Mouse (Mus musculus): ENCODE results near the gene Otof. TPM values are rescaled to one million over a fixed set of nuclear protein-coding genes. Genes with fewer than 3 reads are reported as not detected.

Gene Otof
- total and polyA plus RNA-seq, 3 experiments = 0.04 to 0.07 TPM; not detected in 1

GRCm38 (mm10) chr5:30358436-30359099, 103.2 kb downstream of the Otof start:
- in situ Hi-C loops (cut with MboI; ENCODE audit: low pct_ligation_motif_present, low pct_unique_long_range_greater_than_20kb, low sequenced_read_pairs) = no loop called here
- Histone ChIP-seq H3K79me2 (replicated peaks; ENCODE audit: control insufficient read depth, extremely low read depth, insufficient read depth, poor library complexity, severe bottlenecking) (no peaks in the 10 kb centered on the region), H3K36me3 (replicated peaks in 1 of 2; ENCODE audit: control insufficient read depth in 1 of 2, insufficient read depth in 1 of 2, low read length in 1 of 2) (no peaks in the 10 kb centered on the region), H3K4me2 (ENCODE audit: insufficient read depth, low read depth, poor library complexity, severe bottlenecking) (no peak overlapping the region), H3K4me3 (replicated peaks in 1 of 3; ENCODE audit: low read depth in 2 of 3, low read length in 2 of 3, poor library complexity in 1 of 3) (no peak overlapping the region), H3K27ac (ENCODE audit: insufficient read depth, low read depth) (no peak overlapping the region), H3K9me3 (replicated peaks; ENCODE audit: low read length) (no peaks in the 10 kb centered on the region), H3K4me1 (ENCODE audit: control insufficient read depth in 1 of 2, insufficient read depth in 2 of 2) (peaks cover 0 to 6% of the 10 kb centered on the region in 2 experiments; a peak in 2 of 4 replicates), H3K9ac (ENCODE audit: insufficient read depth, low read depth) (no peak overlapping the region), H3K27me3 (replicated peaks) (peaks cover 4% of the 10 kb centered on the region)
- no peak for DNase-seq (ENCODE audit: extremely low read depth)
- TF ChIP-seq RCOR1 (conservative IDR thresholded peaks at IDR 0.05; ENCODE audit: low read depth, low read length) = no peak
- no peak for TF ChIP-seq RAD21 (IDR thresholded peaks at IDR 0.05; ENCODE audit: low read depth, low read length)
- TF ChIP-seq ZNF384 (IDR thresholded peaks at IDR 0.05; ENCODE audit: low read depth, low read length) = no peak
- TF ChIP-seq EP300 (IDR thresholded peaks at IDR 0.05; ENCODE audit: low read length) = no peak
- TF ChIP-seq MAZ (IDR thresholded peaks at IDR 0.05; ENCODE audit: low read depth, low read length) = no peak
- TF ChIP-seq MXI1 (IDR thresholded peaks at IDR 0.05; ENCODE audit: low read depth, low read length) = no peak
- TF ChIP-seq MYC (IDR thresholded peaks at IDR 0.05; ENCODE audit: low read depth, low read length) = no peak
- TF ChIP-seq ELF1 (IDR thresholded peaks at IDR 0.05; ENCODE audit: low read depth, low read length) = no peak
- no peak for TF ChIP-seq MAX (IDR thresholded peaks at IDR 0.05; ENCODE audit: low read length)
- TF ChIP-seq JUND (conservative IDR thresholded peaks at IDR 0.05; ENCODE audit: low read depth, low read length) = no peak
- TF ChIP-seq SMC3 (IDR thresholded peaks at IDR 0.05; ENCODE audit: low read depth, low read length) = no peak
- no peak for TF ChIP-seq ZC3H11A (IDR thresholded peaks at IDR 0.05; ENCODE audit: low read depth, low read length)
- no peak for TF ChIP-seq MEF2A (IDR thresholded peaks at IDR 0.05; ENCODE audit: borderline replicate concordance, low read depth, low read length)
- no peak for TF ChIP-seq PAX5 (IDR thresholded peaks at IDR 0.05; ENCODE audit: low read length)
- TF ChIP-seq ZMIZ1 (IDR thresholded peaks at IDR 0.05; ENCODE audit: low read depth, low read length) = no peak
- TF ChIP-seq ETS1 (conservative IDR thresholded peaks at IDR 0.05; ENCODE audit: low read depth, low read length) = no peak
- no peak for TF ChIP-seq CHD1 (IDR thresholded peaks at IDR 0.05; ENCODE audit: low read depth, low read length)
- no peak for TF ChIP-seq IRF4 (IDR thresholded peaks at IDR 0.05; ENCODE audit: low read depth, low read length)
- TF ChIP-seq E2F4 (IDR thresholded peaks at IDR 0.05; ENCODE audit: insufficient replicate concordance, low read depth, low read length) = no peak
- TF ChIP-seq BHLHE40 (IDR thresholded peaks at IDR 0.05; ENCODE audit: low read depth, low read length) = no peak
- dilution Hi-C loops (cut with MboI; ENCODE audit: extremely low pct_ligation_motif_present, extremely low pct_unique_long_range_greater_than_20kb, low sequenced_read_pairs) = no loop called here

GRCm38 (mm10) chr5:30356647-30357046, 105.1 kb downstream of the Otof start:
- Histone ChIP-seq H3K36me3 (replicated peaks in 1 of 2; ENCODE audit: control insufficient read depth in 1 of 2, insufficient read depth in 1 of 2, low read length in 1 of 2) (no peaks in the 10 kb centered on the region), H3K27ac (ENCODE audit: insufficient read depth, low read depth) (no peak overlapping the region), H3K4me2 (ENCODE audit: insufficient read depth, low read depth, poor library complexity, severe bottlenecking) (no peak overlapping the region), H3K4me3 (replicated peaks in 1 of 3; ENCODE audit: low read depth in 2 of 3, low read length in 2 of 3, poor library complexity in 1 of 3) (no peak overlapping the region), H3K4me1 (ENCODE audit: control insufficient read depth in 1 of 2, insufficient read depth in 2 of 2) (peaks cover 0 to 6% of the 10 kb centered on the region in 2 experiments; a peak in 2 of 4 replicates), H3K27me3 (replicated peaks) (peaks cover 4% of the 10 kb centered on the region), H3K9me3 (replicated peaks; ENCODE audit: low read length) (no peaks in the 10 kb centered on the region), H3K79me2 (replicated peaks; ENCODE audit: control insufficient read depth, extremely low read depth, insufficient read depth, poor library complexity, severe bottlenecking) (no peaks in the 10 kb centered on the region), H3K9ac (ENCODE audit: insufficient read depth, low read depth) (no peak overlapping the region)
- DNase-seq (ENCODE audit: extremely low read depth) = no peak
- TF ChIP-seq RAD21 (IDR thresholded peaks at IDR 0.05; ENCODE audit: low read depth, low read length) (no peak), USF1 (IDR thresholded peaks at IDR 0.05; ENCODE audit: low read depth, low read length) (no peak), RCOR1 (conservative IDR thresholded peaks at IDR 0.05; ENCODE audit: low read depth, low read length) (no peak), SMC3 (IDR thresholded peaks at IDR 0.05; ENCODE audit: low read depth, low read length) (no peak), BHLHE40 (IDR thresholded peaks at IDR 0.05; ENCODE audit: low read depth, low read length) (no peak), MAZ (IDR thresholded peaks at IDR 0.05; ENCODE audit: low read depth, low read length) (no peak), MAX (IDR thresholded peaks at IDR 0.05; ENCODE audit: low read length) (no peak), POLR2AphosphoS2 (IDR thresholded peaks at IDR 0.05; ENCODE audit: low read depth, low read length) (no peak), JUND (conservative IDR thresholded peaks at IDR 0.05; ENCODE audit: low read depth, low read length) (no peak), USF2 (conservative IDR thresholded peaks at IDR 0.05; ENCODE audit: low read depth, low read length) (no peak), MAFK (IDR thresholded peaks at IDR 0.05; ENCODE audit: insufficient replicate concordance, low read length) (no peak), JUN (IDR thresholded peaks at IDR 0.05; ENCODE audit: insufficient read depth, low read depth, low read length) (no peak), ELF1 (IDR thresholded peaks at IDR 0.05; ENCODE audit: low read depth, low read length) (no peak), TCF12 (IDR thresholded peaks at IDR 0.05; ENCODE audit: low read depth, low read length) (no peak), EP300 (IDR thresholded peaks at IDR 0.05; ENCODE audit: low read length) (no peak), ZC3H11A (IDR thresholded peaks at IDR 0.05; ENCODE audit: low read depth, low read length) (no peak), ZMIZ1 (IDR thresholded peaks at IDR 0.05; ENCODE audit: low read depth, low read length) (no peak), MEF2A (IDR thresholded peaks at IDR 0.05; ENCODE audit: borderline replicate concordance, low read depth, low read length) (no peak), CHD2 (IDR thresholded peaks at IDR 0.05; ENCODE audit: low read length) (no peak), POLR2A (IDR thresholded peaks at IDR 0.05; ENCODE audit: low read depth, low read length) (no peak)
- in situ Hi-C loops (cut with MboI; ENCODE audit: low pct_ligation_motif_present, low pct_unique_long_range_greater_than_20kb, low sequenced_read_pairs) (no loop called here), dilution Hi-C loops (cut with MboI; ENCODE audit: extremely low pct_ligation_motif_present, extremely low pct_unique_long_range_greater_than_20kb, low sequenced_read_pairs) (no loop called here)
